Mouse (Mus musculus): ENCODE data around the gene Mocs3.

DNA sequence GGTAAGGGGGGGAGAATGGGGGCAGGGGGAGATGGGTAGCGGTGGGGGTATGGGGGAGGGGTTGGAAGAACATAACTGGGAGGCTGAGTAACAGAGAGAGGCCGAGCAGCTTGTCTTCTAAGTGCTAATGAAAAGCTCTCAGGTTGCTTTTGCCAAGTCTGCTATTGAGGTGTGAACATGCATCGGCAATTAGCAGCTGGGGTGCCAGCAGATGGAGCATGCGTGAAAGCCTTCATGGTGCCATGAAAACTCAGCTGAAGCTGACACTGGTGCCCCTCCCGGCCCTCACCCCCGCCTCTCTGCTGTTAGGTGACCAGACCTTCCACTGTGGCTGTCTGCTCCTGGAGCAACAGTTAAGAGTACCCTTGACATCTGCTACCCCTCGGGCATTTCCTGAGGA is 23.4 kb downstream of the Mocs3 start:
- TF ChIP-seq EP300 (IDR thresholded peaks at IDR 0.05; ENCODE audit: low read depth), result no peak
- TF ChIP-seq CTCF (IDR thresholded peaks at IDR 0.05; ENCODE audit: low read depth), result no peak
